Mouse (Mus musculus) retina, postnatal 1 day (tissue): Measurements from ENCODE around the gene Ppm1h.
"Not testable (repeated sequence)": the region's sequence is repeated elsewhere in the genome, so short reads cannot be mapped to it uniquely, and the experiment has no call there.

Experiments
- DNase-seq: peaks from one replicate; pipeline ENCODE4 v3.0.0-alpha.2; 2012

Ppm1h gene

GRCm38 (mm10) chr10:122939546-122939945 lies 261.0 kb downstream of the Ppm1h start:
- DNase-seq, result no peak

GRCm38 (mm10) chr10:122942771-122943170 lies 264.2 kb downstream of the Ppm1h start:
- no peak for DNase-seq

GRCm38 (mm10) chr10:122943824-122944223 lies 265.3 kb downstream of the Ppm1h start:
- DNase-seq, result no peak

- DNase-seq, result no peak
Observed at GRCm38 (mm10) chr10:122944888-122945287, 266.3 kb downstream of the Ppm1h start.

- peak; percentile 74 for DNase-seq
Observed at GRCm38 (mm10) chr10:122950966-122951365, 272.4 kb downstream of the Ppm1h start.

- DNase-seq, result no peak
Observed at GRCm38 (mm10) chr10:122953576-122953975, 275.0 kb downstream of the Ppm1h start.

GRCm38 (mm10) chr10:122957918-122958317 lies 279.4 kb downstream of the Ppm1h start:
- no peak for DNase-seq

- DNase-seq, result no peak
Observed at GRCm38 (mm10) chr10:122958699-122959098, 280.1 kb downstream of the Ppm1h start.

- DNase-seq, result no peak
Observed at GRCm38 (mm10) chr10:122960216-122960615, 281.7 kb downstream of the Ppm1h start.

- DNase-seq, result no peak
Observed at GRCm38 (mm10) chr10:122960738-122961137, 282.2 kb downstream of the Ppm1h start.

GRCm38 (mm10) chr10:122961494-122961893 lies 282.9 kb downstream of the Ppm1h start:
- no peak for DNase-seq

- DNase-seq, result peak; percentile 66
Observed at GRCm38 (mm10) chr10:122962651-122963050, 284.1 kb downstream of the Ppm1h start.

GRCm38 (mm10) chr10:122963463-122964240 lies 285.1 kb downstream of the Ppm1h start:
- peak; percentile 64 for DNase-seq

- DNase-seq, result no peak
Observed at GRCm38 (mm10) chr10:122964241-122964636, 285.7 kb downstream of the Ppm1h start.

- not testable (repeated sequence) for DNase-seq
Observed at GRCm38 (mm10) chr10:122965650-122966049, 287.1 kb downstream of the Ppm1h start.

- DNase-seq, result no peak
Observed at GRCm38 (mm10) chr10:122966421-122966820, 287.9 kb downstream of the Ppm1h start.

GRCm38 (mm10) chr10:122970188-122970587 lies 291.6 kb downstream of the Ppm1h start:
- no peak for DNase-seq

GRCm38 (mm10) chr10:122973241-122973640 lies 294.7 kb downstream of the Ppm1h start:
- DNase-seq, result no peak

GRCm38 (mm10) chr10:122976038-122976437 lies 297.5 kb downstream of the Ppm1h start:
- no peak for DNase-seq

- DNase-seq, result no peak
Observed at GRCm38 (mm10) chr10:122979356-122979755, 300.8 kb downstream of the Ppm1h start.

- DNase-seq, result no peak
Observed at GRCm38 (mm10) chr10:122980123-122980522, 301.6 kb downstream of the Ppm1h start.

GRCm38 (mm10) chr10:122982909-122983578 lies 304.5 kb downstream of the Ppm1h start:
- no peak for DNase-seq

- no peak for DNase-seq
Observed at GRCm38 (mm10) chr10:122983579-122984530, 305.3 kb downstream of the Ppm1h start.
